Mouse (Mus musculus): ENCODE results near the gene E130309D02Rik.

DNA sequence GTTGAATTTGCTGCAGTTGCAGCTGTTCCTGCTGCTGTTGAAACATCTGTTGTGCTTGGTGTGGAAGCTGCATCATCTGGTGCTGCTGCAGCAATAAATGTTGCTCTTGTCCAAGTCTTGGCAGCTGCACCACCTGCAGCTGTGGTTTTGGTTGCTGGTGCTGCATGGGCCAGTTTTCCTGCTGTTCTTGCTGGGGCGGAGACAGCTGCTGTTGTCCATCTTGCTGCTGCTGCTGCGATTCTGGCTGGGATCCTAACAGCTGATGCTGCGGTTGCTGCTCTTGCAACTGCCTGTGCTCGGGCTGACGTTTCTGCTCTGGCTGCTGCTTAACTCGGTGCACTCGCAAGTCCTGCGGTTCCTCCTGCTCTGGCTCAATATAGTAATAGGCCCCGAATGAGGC is 25.9 kb downstream of the E130309D02Rik start:
- TF ChIP-seq CTCF (conservative IDR thresholded peaks at IDR 0.05; ENCODE audit: insufficient read depth, insufficient read length, low read depth, low read length): no peak
- no peak for TF ChIP-seq POLR2A (IDR thresholded peaks at IDR 0.05; ENCODE audit: low read depth, low read length)

All from kidney, adult 2 months (tissue).